Mouse (Mus musculus) inflammation-experienced regulatory T-cells (primary cell): ENCODE results near the gene Gfi1. TPM values are rescaled to one million over a fixed set of nuclear protein-coding genes. Genes with fewer than 3 reads are reported as not detected.

Experiments
- polyA plus RNA-seq, 2 experiments: library from polyadenylated mRNA; unstranded; fragments of 100-300 nt; shearing (Covaris generic); gene quantifications; one replicate each; pipeline ENCODE4 v1.2.1; 2017

Gene Gfi1
- 10 to 100 TPM; 26.7 to 32.2 TPM for polyA plus RNA-seq

DNA sequence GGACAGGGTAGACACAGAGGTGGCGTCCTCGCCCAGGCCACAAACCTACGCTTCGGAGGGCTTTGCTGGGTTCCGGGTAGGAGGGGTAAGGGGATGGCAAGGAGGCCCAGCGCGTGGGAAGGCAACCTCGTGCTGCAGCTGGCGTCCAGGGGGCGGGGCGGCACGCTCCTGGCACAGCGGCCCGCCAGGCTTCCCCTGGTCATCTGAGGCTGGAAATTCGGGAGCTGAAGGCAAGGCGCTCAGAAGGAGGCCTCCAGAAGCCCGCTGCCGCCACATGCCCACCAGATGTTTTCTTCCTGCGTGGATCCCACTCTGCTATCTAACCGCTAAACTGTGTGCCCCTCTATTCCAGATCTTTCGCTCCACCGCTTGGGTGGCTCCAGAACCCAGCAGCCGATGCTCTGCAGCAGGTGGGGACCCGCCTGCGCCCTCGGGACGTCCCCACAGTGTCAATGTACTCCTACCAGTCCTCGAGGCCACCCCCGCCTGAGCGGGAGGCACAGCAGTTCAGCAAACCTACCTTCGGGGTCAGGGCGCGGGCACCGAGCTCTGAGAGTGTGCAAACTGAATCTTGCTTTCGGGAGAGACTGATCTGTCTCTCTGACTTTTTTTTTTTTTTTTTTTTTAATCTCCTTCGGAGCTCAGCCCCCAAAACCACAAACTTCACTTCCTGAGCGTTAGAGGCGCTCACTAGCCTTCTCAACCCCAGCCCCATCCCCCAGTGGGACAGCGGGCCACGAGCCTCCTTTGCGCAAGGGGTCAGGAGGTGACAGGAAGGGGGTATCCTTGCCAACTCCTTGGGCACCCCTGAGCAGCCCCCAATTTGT, at the start of gene Gfi1:
Gene Gfi1 (minus strand): TSS at position 602 of the 827 bp plus-strand sequence.

Other genes with a start within 250 kb of the Gfi1 start
- under 1 TPM; 0.33 to 0.40 TPM for gene Gm42669, start 218.4 kb downstream of the Gfi1 start, polyA plus RNA-seq
- gene 1700028K03Rik, start 191.3 kb downstream of the Gfi1 start, polyA plus RNA-seq = 1 to 10 TPM in 1 of 2 experiments, under 1 TPM in 1; 0.75 to 1.1 TPM
- 10 to 100 TPM; 18.7 to 32.7 TPM for gene Rpap2, start 128.7 kb downstream of the Gfi1 start, polyA plus RNA-seq
- gene Glmn, start 128.1 kb downstream of the Gfi1 start, polyA plus RNA-seq = 10 to 100 TPM; 11.3 to 20.0 TPM
- under 1 TPM; 0.30 to 0.39 TPM for gene Ube2d2b, start 104.1 kb upstream of the Gfi1 start, polyA plus RNA-seq
- gene Evi5, start 149.1 kb upstream of the Gfi1 start, polyA plus RNA-seq = 1 to 10 TPM; 4.8 to 6.8 TPM
- gene Rpl5, start 174.5 kb upstream of the Gfi1 start, polyA plus RNA-seq = 10 to 100 TPM; 15.6 to 16.4 TPM